Mouse (Mus musculus) E14TG2a.4 (cell line): ENCODE measurements at regions not wholly inside any gene's neighbourhood (a gene's known extent, or its start where the extent isn't known, plus 50 kb on each side); places are given as distances from the start of the nearest gene placed in this dataset.

ENCODE experiments used
- CTCF ChIP-seq: conservative IDR thresholded peaks from 2 replicates; pipeline ENCODE4 v1.5.1; 2014; ENCODE audit warnings: low read length
- NANOG ChIP-seq: IDR thresholded peaks from 2 replicates; pipeline ENCODE4 v1.6.1; 2014; ENCODE audit warnings: borderline replicate concordance, low read length, mixed read lengths
- POU5F1 ChIP-seq: IDR thresholded peaks from 2 replicates; pipeline ENCODE4 v1.6.1; 2014; ENCODE audit warnings: low read length, borderline replicate concordance

GRCm38 (mm10) chr6:51289067-51289725 is 143.3 kb upstream of the Nfe2l3 start:
- TF ChIP-seq CTCF = no peak
- no peak for TF ChIP-seq POU5F1
- no peak for TF ChIP-seq NANOG
